Mouse (Mus musculus): ENCODE measurements around the gene Skint7.
"Not testable (repeated sequence)": the region's sequence is repeated elsewhere in the genome, so short reads cannot be mapped to it uniquely, and the experiment has no call there.

Skint7 gene

DNA sequence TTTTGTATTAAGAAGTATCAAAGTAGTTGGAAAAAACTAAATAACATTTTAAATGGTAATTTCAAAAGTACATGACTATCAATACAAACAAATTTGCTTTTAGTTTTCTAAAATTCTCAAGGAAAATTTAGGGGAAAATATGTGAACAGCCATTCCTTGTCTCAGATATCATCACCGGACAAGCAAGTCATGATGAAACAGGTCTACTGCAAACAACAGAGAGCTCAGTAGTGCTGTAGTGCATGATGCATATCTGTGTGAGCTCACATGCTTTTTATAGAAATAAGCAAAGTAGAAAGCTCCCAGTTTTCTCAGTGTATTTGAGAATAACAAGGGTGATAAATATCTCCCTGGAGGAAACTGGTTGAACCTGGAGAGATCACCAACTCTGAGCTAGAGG is at the start of gene Skint7:
TSS of gene Skint7 (plus strand) at position 301 of the 400 bp plus-strand sequence.
- no peak for DNase-seq (ENCODE audit: low read depth)

- no peak for DNase-seq (ENCODE audit: low read depth)
Observed at GRCm38 (mm10) chr4:111961309-111961708, 11.4 kb upstream of the Skint7 start.

- not testable (repeated sequence) for DNase-seq (ENCODE audit: low read depth)
Observed at GRCm38 (mm10) chr4:111963241-111963640, 9.5 kb upstream of the Skint7 start.

DNA sequence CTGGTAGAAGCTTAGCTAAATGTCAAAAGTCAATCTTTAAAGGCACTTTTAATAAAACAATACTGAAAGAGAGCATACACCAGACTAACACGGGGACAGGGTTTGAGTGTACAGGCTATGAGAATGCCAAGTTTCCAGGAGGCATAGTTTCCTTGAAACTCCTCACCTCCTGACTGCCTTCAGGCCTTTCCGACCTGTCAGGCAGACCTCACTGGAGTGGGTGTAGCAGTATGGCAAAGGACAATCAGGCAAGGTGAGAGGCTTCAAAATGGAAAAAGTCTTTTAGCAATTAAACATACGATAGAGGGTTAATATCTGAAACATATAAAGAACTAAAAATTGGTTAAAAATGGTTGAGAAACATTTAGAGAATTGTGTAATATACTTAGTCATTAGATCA is 9.1 kb upstream of the Skint7 start:
- DNase-seq (ENCODE audit: low read depth) = no peak

GRCm38 (mm10) chr4:112005969-112006368 is 33.2 kb downstream of the Skint7 start, which contains the start of gene Skint1:
Gene Skint1 (plus strand): TSS chr4:112006269.
- DNase-seq (ENCODE audit: low read depth) = no peak
